Mouse (Mus musculus): Measurements from ENCODE around the gene Sgcb. TPM values are rescaled to one million over a fixed set of nuclear protein-coding genes. Genes with fewer than 3 reads are reported as not detected.

Gene Sgcb
- total and polyA plus RNA-seq, 3 experiments, result 3.6 to 8.4 TPM; not detected in 1

- DNase-seq (ENCODE audit: low read depth, low spot score), result peak; percentile 95
- H3K4me3 ChIP-seq (ENCODE audit: control insufficient read depth in 1 of 2, insufficient read depth in 1 of 2, low read depth in 2 of 2, low read length in 2 of 2), result peak overlapping the region; percentile 24 to 34; a peak in 3 of 4 replicates
- H3K27ac ChIP-seq (ENCODE audit: control insufficient read depth, low read depth, low read length), result peak overlapping the region; percentile 68
Measured at GRCm38 (mm10) chr5:73630141-73630540, 17.4 kb downstream of the Sgcb start.

GRCm38 (mm10) chr5:73627991-73628390 lies 19.6 kb downstream of the Sgcb start:
- Histone ChIP-seq H3K36me3 (ENCODE audit: control insufficient read depth in 1 of 2, insufficient read depth in 2 of 2, low read length in 2 of 2) (peaks cover 0 to 5% of the 10 kb centered on the region in 2 experiments; a peak in 2 of 4 replicates), H3K27me3 (ENCODE audit: control insufficient read depth in 1 of 2, insufficient read depth in 2 of 2, low read length in 2 of 2) (no peaks in the 10 kb centered on the region), H3K4me3 (ENCODE audit: control insufficient read depth in 1 of 2, insufficient read depth in 1 of 2, low read depth in 2 of 2, low read length in 2 of 2) (no peak overlapping the region), H3K4me1 (ENCODE audit: control insufficient read depth in 1 of 2, insufficient read depth in 2 of 2, low read length in 2 of 2) (peaks cover 4 to 13% of the 10 kb centered on the region in 2 experiments; a peak in 3 of 4 replicates), H3K9ac (ENCODE audit: control insufficient read depth, low read depth, low read length, poor library complexity, severe bottlenecking) (no peak overlapping the region), H3K9me3 (replicated peaks; ENCODE audit: insufficient read depth, low read length) (no peaks in the 10 kb centered on the region), H3K27ac (ENCODE audit: control insufficient read depth, low read depth, low read length) (no peak overlapping the region), H3K79me2 (ENCODE audit: control insufficient read depth, insufficient read depth, low read length, poor library complexity) (no peaks in the 10 kb centered on the region)
- no peak for DNase-seq (ENCODE audit: low read depth, low spot score)
- no peak for TF ChIP-seq RAD21 (IDR thresholded peaks at IDR 0.05; ENCODE audit: low read depth, low read length)

More at GRCm38 (mm10) chr5:73630141-73630540, 17.4 kb downstream of the Sgcb start:
- Histone ChIP-seq H3K9ac (ENCODE audit: control insufficient read depth, low read depth, low read length, poor library complexity, severe bottlenecking) (peak overlapping the region; percentile 32), H3K27me3 (ENCODE audit: control insufficient read depth in 1 of 2, insufficient read depth in 2 of 2, low read length in 2 of 2) (no peaks in the 10 kb centered on the region), H3K9me3 (replicated peaks; ENCODE audit: insufficient read depth, low read length) (no peaks in the 10 kb centered on the region), H3K4me1 (ENCODE audit: control insufficient read depth in 1 of 2, insufficient read depth in 2 of 2, low read length in 2 of 2) (peaks cover 4 to 13% of the 10 kb centered on the region in 2 experiments; a peak in 3 of 4 replicates), H3K79me2 (ENCODE audit: control insufficient read depth, insufficient read depth, low read length, poor library complexity) (no peaks in the 10 kb centered on the region), H3K36me3 (ENCODE audit: control insufficient read depth in 1 of 2, insufficient read depth in 2 of 2, low read length in 2 of 2) (peaks cover 0 to 5% of the 10 kb centered on the region in 2 experiments; a peak in 2 of 4 replicates)
- TF ChIP-seq TCF12 (IDR thresholded peaks at IDR 0.05; ENCODE audit: low read depth, low read length) (peak; percentile 60), RAD21 (IDR thresholded peaks at IDR 0.05; ENCODE audit: low read depth, low read length) (no peak), MXI1 (IDR thresholded peaks at IDR 0.05; ENCODE audit: low read depth, low read length) (peak; percentile 43; the same call in 1 of the 2 replicates), USF1 (IDR thresholded peaks at IDR 0.05; ENCODE audit: low read depth, low read length) (peak; percentile 85), POLR2AphosphoS2 (IDR thresholded peaks at IDR 0.05; ENCODE audit: low read length) (no peak), NELFE (IDR thresholded peaks at IDR 0.05; ENCODE audit: low read depth, low read length) (peak; percentile 27; the same call in 1 of the 2 replicates), MAX (IDR thresholded peaks at IDR 0.05; ENCODE audit: low read length) (peak; percentile 60; the same call in 1 of the 2 replicates), TAL1 (IDR thresholded peaks at IDR 0.05; ENCODE audit: low read length) (0 out of 2 replicates have a peak, but pooled peaks have one; percentile 25), ETS1 (IDR thresholded peaks at IDR 0.05; ENCODE audit: low read depth, low read length) (peak; percentile 91), TBP (IDR thresholded peaks at IDR 0.05; ENCODE audit: low read depth, low read length) (peak; percentile 84), GATA1 (IDR thresholded peaks at IDR 0.05; ENCODE audit: low read depth, low read length) (peak; percentile 79), RCOR1 (IDR thresholded peaks at IDR 0.05; ENCODE audit: low read depth, low read length) (0 out of 2 replicates have a peak, but pooled peaks have one; percentile 45), HCFC1 (IDR thresholded peaks at IDR 0.05; ENCODE audit: low read depth, low read length) (peak; percentile 55; the same call in 1 of the 2 replicates), EP300 (IDR thresholded peaks at IDR 0.05; ENCODE audit: low read depth in 1 of 2, low read length in 2 of 2) (peak; percentile 69 to 75), USF2 (IDR thresholded peaks at IDR 0.05; ENCODE audit: borderline replicate concordance in 1 of 2, insufficient read depth in 1 of 2, low read depth in 1 of 2, low read length in 2 of 2) (peak in 1 of 2 experiments; percentile 27; a peak in 1 of 4 replicates), ZKSCAN1 (IDR thresholded peaks at IDR 0.05; ENCODE audit: low read depth, low read length) (no peak), MYC (IDR thresholded peaks at IDR 0.05; ENCODE audit: low read depth, low read length) (no peak), SIN3A (IDR thresholded peaks at IDR 0.05; ENCODE audit: low read length) (peak; percentile 57; the same call in 1 of the 2 replicates), POLR2A (IDR thresholded peaks at IDR 0.05; ENCODE audit: control insufficient read depth in 1 of 2, insufficient read depth in 1 of 2, low read depth in 1 of 2, low read length in 2 of 2, poor library complexity in 1 of 2) (peak in 1 of 2 experiments; percentile 51; a peak in 2 of 4 replicates), BHLHE40 (IDR thresholded peaks at IDR 0.05; ENCODE audit: borderline replicate concordance, low read depth, low read length) (no peak), MYB (IDR thresholded peaks at IDR 0.05; ENCODE audit: low read depth, low read length) (peak; percentile 63; the same call in 1 of the 2 replicates)
